In genomic region chr1:121377410-121377809, GRCm38 (mm10) we compare ENCODE assay signal across 21 mouse cellular contexts.
"Had no signal": no experiment of that assay in that cellular context is flagged by ENCODE, and none has a peak within 500 bp of the region (broad histone marks: within the 10 kb centered on the region; RNA-seq: fewer than 3 reads in every experiment).

No protein-coding gene starts in this region.

- DNase-seq: kidney, adult 2 months; kidney, postnatal 25 days; left cerebral cortex, postnatal 4 days; lung, adult 18-20 months; lung, postnatal 10 days; lung, postnatal 36 days; right cerebral cortex, adult 18-20 months; right cerebral cortex, postnatal 14 days; right cerebral cortex, postnatal 4 days; thymus, postnatal 25 days had no signal

- H3K27me3 ChIP-seq: limb, embryonic 15.5 days; liver, embryonic 15.5 days; lung, embryonic 15.5 days; midbrain, embryonic 13.5 days; neural tube, embryonic 12.5 days; neural tube, embryonic 15.5 days; stomach, embryonic 15.5 days had no signal

- H3K36me3 ChIP-seq: limb, embryonic 12.5 days; limb, embryonic 15.5 days; liver, embryonic 15.5 days; lung, embryonic 15.5 days; midbrain, embryonic 10.5 days; midbrain, embryonic 13.5 days; neural tube, embryonic 12.5 days; neural tube, embryonic 15.5 days; stomach, embryonic 15.5 days had no signal

- H3K4me2 ChIP-seq: limb, embryonic 12.5 days; limb, embryonic 15.5 days; liver, embryonic 11.5 days; liver, embryonic 15.5 days; lung, embryonic 15.5 days; midbrain, embryonic 13.5 days; neural tube, embryonic 12.5 days; neural tube, embryonic 15.5 days; stomach, embryonic 15.5 days had no signal

- H3K4me3 ChIP-seq: limb, embryonic 12.5 days; limb, embryonic 15.5 days; liver, embryonic 15.5 days; lung, embryonic 15.5 days; megakaryocyte, embryonic 14.5 days; midbrain, embryonic 10.5 days; midbrain, embryonic 13.5 days; neural tube, embryonic 12.5 days; neural tube, embryonic 15.5 days; stomach, embryonic 15.5 days had no signal
